Mouse (Mus musculus) midbrain, embryonic 16.5 days (tissue): ENCODE results near the gene Vamp4. TPM values are rescaled to one million over a fixed set of nuclear protein-coding genes. Genes with fewer than 3 reads are reported as not detected.
"Not testable (repeated sequence)": the region's sequence is repeated elsewhere in the genome, so short reads cannot be mapped to it uniquely, and the experiment has no call there.

Experiments used
- ATAC-seq: fragments of 200-750 bp; cut with Nextera tagmentation; 2 replicates; pipeline ENCODE4 v1.8.0; 2017; ENCODE audit warnings: moderate TSS enrichment
- H3K27ac ChIP-seq: fragments of 300-500 bp; sonication (generic); 2 replicates; pipeline ENCODE4 v1.5.1; 2014; ENCODE audit warnings: mild to moderate bottlenecking, low read length, mixed read lengths
- H3K27me3 ChIP-seq: fragments of 300-500 bp; sonication (generic); 2 replicates; pipeline ENCODE4 v1.6.1; 2014; ENCODE audit warnings: low read depth, low read length, mixed read lengths; ENCODE audit not compliant: control insufficient read depth, insufficient read depth
- H3K36me3 ChIP-seq: fragments of 300-500 bp; sonication (generic); 2 replicates; pipeline ENCODE4 v1.6.1; 2014; ENCODE audit warnings: mild to moderate bottlenecking, low read length, moderate library complexity, mixed read lengths; ENCODE audit not compliant: control insufficient read depth, insufficient read depth
- H3K4me1 ChIP-seq: fragments of 300-500 bp; sonication (generic); 2 replicates; pipeline ENCODE4 v1.6.1; 2014; ENCODE audit warnings: mild to moderate bottlenecking, low read length, mixed read lengths; ENCODE audit not compliant: control insufficient read depth, insufficient read depth
- H3K4me2 ChIP-seq: fragments of 300-500 bp; sonication (generic); 2 replicates; pipeline ENCODE4 v1.6.1; 2014; ENCODE audit warnings: mild to moderate bottlenecking, low read length, mixed read lengths
- H3K4me3 ChIP-seq: fragments of 300-500 bp; sonication (generic); 2 replicates; pipeline ENCODE4 v1.5.1; 2014; ENCODE audit warnings: low read depth, mild to moderate bottlenecking, low read length, moderate library complexity, mixed read lengths
- H3K9ac ChIP-seq: fragments of 300-500 bp; sonication (generic); 2 replicates; pipeline ENCODE4 v1.6.1; 2014; ENCODE audit warnings: low read depth, low read length, mixed read lengths
- H3K9me3 ChIP-seq: fragments of 300-500 bp; sonication (generic); replicated peaks from 2 replicates; pipeline ENCODE4 v1.6.1; 2014; ENCODE audit warnings: mild to moderate bottlenecking, low read length, mixed read lengths; ENCODE audit not compliant: control insufficient read depth, poor library complexity, severe bottlenecking
- WGBS: fragments of 180-500 bp; shearing (Covaris S2); extraction: QIAGEN DNeasy Blood & Tissue Kit; methylation state at CpG from one replicate; pipeline ENCODE4 v1.1.7; 2014; 5-methylcytosine and 5-hydroxymethylcytosine counted together
- polyA plus RNA-seq: library from polyadenylated mRNA; unstranded; fragments of >200 nt; fragmentation: Nextera tagmentation; extraction: Ambion mirVana; gene quantifications from 2 replicates; pipeline ENCODE4 v1.2.1, GENCODE M21; 2015

The Vamp4 gene
- polyA plus RNA-seq, 1 experiment from 2014 or later: 88.8 TPM

GRCm38 (mm10) chr1:162601288-162601687, 31.0 kb downstream of the Vamp4 start:
- 71% methylated on average over 4 of the region's 4 CpGs for WGBS
- Histone ChIP-seq H3K4me1 (no peaks in the 10 kb centered on the region), H3K9ac (no peak overlapping the region), H3K4me3 (no peak overlapping the region), H3K27me3 (no peaks in the 10 kb centered on the region), H3K4me2 (no peak overlapping the region), H3K36me3 (no peaks in the 10 kb centered on the region), H3K27ac (no peak overlapping the region), H3K9me3 (no peaks in the 10 kb centered on the region)
- no peak for ATAC-seq

GRCm38 (mm10) chr1:162608127-162608526, 37.8 kb downstream of the Vamp4 start:
- Histone ChIP-seq H3K4me3 (no peak overlapping the region), H3K36me3 (no peaks in the 10 kb centered on the region), H3K4me2 (no peak overlapping the region), H3K9ac (no peak overlapping the region), H3K4me1 (peaks cover 3% of the 10 kb centered on the region; the same call in 1 of the 2 replicates), H3K27me3 (no peaks in the 10 kb centered on the region), H3K9me3 (no peaks in the 10 kb centered on the region), H3K27ac (no peak overlapping the region)
- ATAC-seq: peak; percentile 30
- 0% methylated on average over 1 of the region's 1 CpGs for WGBS

- peak; percentile 65 for ATAC-seq
- Histone ChIP-seq H3K4me1 (peaks cover 3% of the 10 kb centered on the region; the same call in 1 of the 2 replicates), H3K9ac (no peak overlapping the region), H3K36me3 (no peaks in the 10 kb centered on the region), H3K27ac (no peak overlapping the region), H3K27me3 (no peaks in the 10 kb centered on the region), H3K9me3 (no peaks in the 10 kb centered on the region), H3K4me3 (no peak overlapping the region), H3K4me2 (no peak overlapping the region)
- 32% methylated on average over 9 of the region's 9 CpGs for WGBS
Measured at GRCm38 (mm10) chr1:162609633-162610250, 39.4 kb downstream of the Vamp4 start.

GRCm38 (mm10) chr1:162611191-162611590, 40.9 kb downstream of the Vamp4 start:
- Histone ChIP-seq H3K36me3 (no peaks in the 10 kb centered on the region), H3K4me2 (no peak overlapping the region), H3K27me3 (no peaks in the 10 kb centered on the region), H3K27ac (no peak overlapping the region), H3K9me3 (no peaks in the 10 kb centered on the region), H3K4me3 (no peak overlapping the region), H3K9ac (no peak overlapping the region), H3K4me1 (peaks cover 3% of the 10 kb centered on the region; the same call in 1 of the 2 replicates)
- ATAC-seq: no peak
- 47% methylated on average over 4 of the region's 4 CpGs for WGBS

GRCm38 (mm10) chr1:162615511-162615910, 45.2 kb downstream of the Vamp4 start:
- Histone ChIP-seq H3K27me3 (no peaks in the 10 kb centered on the region), H3K4me1 (no peaks in the 10 kb centered on the region), H3K4me2 (no peak overlapping the region), H3K27ac (no peak overlapping the region), H3K9me3 (no peaks in the 10 kb centered on the region), H3K36me3 (no peaks in the 10 kb centered on the region), H3K4me3 (no peak overlapping the region), H3K9ac (no peak overlapping the region)
- 69% methylated on average over 1 of the region's 1 CpGs for WGBS
- peak; percentile 97 for ATAC-seq

- ATAC-seq: no peak
- Histone ChIP-seq H3K36me3 (no peaks in the 10 kb centered on the region), H3K4me3 (no peak overlapping the region), H3K9ac (no peak overlapping the region), H3K27ac (no peak overlapping the region), H3K9me3 (no peaks in the 10 kb centered on the region), H3K4me2 (no peak overlapping the region), H3K27me3 (no peaks in the 10 kb centered on the region), H3K4me1 (no peaks in the 10 kb centered on the region)
- WGBS: 71% methylated on average over 4 of the region's 4 CpGs
Measured at GRCm38 (mm10) chr1:162620487-162620886, 50.2 kb downstream of the Vamp4 start.

- Histone ChIP-seq H3K4me3 (no peak overlapping the region), H3K27ac (no peak overlapping the region), H3K9me3 (no peaks in the 10 kb centered on the region), H3K9ac (no peak overlapping the region), H3K4me1 (no peaks in the 10 kb centered on the region), H3K36me3 (no peaks in the 10 kb centered on the region), H3K4me2 (no peak overlapping the region), H3K27me3 (no peaks in the 10 kb centered on the region)
- ATAC-seq: no peak
- WGBS: 41% methylated on average over 4 of the region's 4 CpGs
Measured at GRCm38 (mm10) chr1:162623895-162624294, 53.6 kb downstream of the Vamp4 start.

GRCm38 (mm10) chr1:162625229-162625628, 54.9 kb downstream of the Vamp4 start:
- WGBS: 69% methylated on average over 7 of the region's 7 CpGs
- ATAC-seq: no peak
- H3K9me3 ChIP-seq: no peaks in the 10 kb centered on the region
- H3K27ac ChIP-seq: no peak overlapping the region
- no peaks in the 10 kb centered on the region for H3K4me1 ChIP-seq
- no peak overlapping the region for H3K4me2 ChIP-seq
- H3K9ac ChIP-seq: no peak overlapping the region
- H3K36me3 ChIP-seq: no peaks in the 10 kb centered on the region
- no peaks in the 10 kb centered on the region for H3K27me3 ChIP-seq
- no peak overlapping the region for H3K4me3 ChIP-seq

GRCm38 (mm10) chr1:162627821-162628220, 57.5 kb downstream of the Vamp4 start:
- 87% methylated on average over 4 of the region's 4 CpGs for WGBS
- H3K9me3 ChIP-seq, H3K4me2 ChIP-seq, H3K9ac ChIP-seq, H3K4me1 ChIP-seq, H3K36me3 ChIP-seq, H3K4me3 ChIP-seq, H3K27ac ChIP-seq, ATAC-seq, H3K27me3 ChIP-seq: not testable (repeated sequence)
